Comparison of ENCODE assay signal across 8 mouse cellular contexts in the genomic region with DNA sequence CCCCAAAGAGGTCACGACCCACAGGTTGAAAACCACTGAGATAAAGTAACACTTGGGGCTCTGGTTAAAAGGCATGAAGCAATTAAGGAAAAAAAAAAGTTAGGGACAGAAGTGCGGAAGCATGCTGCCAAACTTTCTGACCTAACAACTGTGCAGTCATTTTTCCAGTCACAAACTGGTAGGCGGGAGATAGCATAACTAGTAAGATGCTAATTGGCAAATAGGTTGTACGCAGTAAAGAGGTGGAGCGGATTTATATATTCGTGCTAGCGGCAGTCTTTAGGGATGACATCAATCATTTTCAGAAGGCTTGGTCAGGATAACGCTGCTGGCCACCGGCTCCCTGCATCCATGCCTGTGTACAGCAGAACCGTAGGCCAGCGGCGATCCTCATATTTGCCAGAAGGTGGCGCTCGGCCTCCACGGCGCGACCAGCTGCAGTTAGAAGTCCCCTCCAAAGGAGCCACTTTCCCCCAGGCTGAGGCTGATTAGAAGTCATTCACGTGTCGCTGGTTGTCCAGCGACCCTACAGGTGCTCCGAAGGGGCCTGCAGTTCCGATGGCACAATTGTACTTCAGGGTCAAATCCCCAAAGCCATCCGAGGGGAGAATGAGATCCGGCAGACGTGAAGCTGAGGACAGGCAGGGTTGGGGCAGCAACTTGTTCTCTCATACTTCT. TPM values are rescaled to one million over a fixed set of nuclear protein-coding genes. Genes with fewer than 3 reads are reported as not detected.
DNase-seq lines count a peak whose midpoint lies in the region; ATAC-seq and TF ChIP-seq lines count a peak whose summit lies in the region.

No protein-coding gene starts in this region.

- H3K36me3 ChIP-seq in hindbrain, postnatal 0 days (ENCODE audit: insufficient read depth, low read length): no peaks in the 10 kb centered on the region
- H3K36me3 ChIP-seq in megakaryocyte, embryonic 14.5 days (replicated peaks; ENCODE audit: low read length): peaks cover 8% of the 10 kb centered on the region

- peak overlapping the region; percentile 95 for H3K4me2 ChIP-seq in hindbrain, postnatal 0 days (ENCODE audit: low read depth, low read length)

- peak overlapping the region; percentile 46 for H3K9ac ChIP-seq in hindbrain, postnatal 0 days (replicated peaks; ENCODE audit: low read length)

- DNase-seq in NIH3T3 (ENCODE audit: low read depth): peak; percentile 94
- DNase-seq in cerebellum, postnatal 25 days: peak; percentile 92 to 94
- peak; percentile 87 for DNase-seq in gastrocnemius, adult 2 months
- peak; percentile 93 for DNase-seq in hindbrain, postnatal 0 days (ENCODE audit: low spot score)
- DNase-seq in left cerebral cortex, adult 2 months (ENCODE audit: extremely low spot score in 1 of 2, low spot score in 2 of 2): peak; percentile 86 to 95
- DNase-seq in right cerebral cortex, postnatal 10 days (ENCODE audit: low spot score in 2 of 2): peak; percentile 91
- DNase-seq in urinary bladder, postnatal 25 days (ENCODE audit: low spot score): peak; percentile 87

- intact Hi-C loops in gastrocnemius, adult 2 months (cut with DNase I): loop anchor here (1.0 to 10.0 kb wide), 7 partner anchors 67 to 1223 kb away; no protein-coding TSS in a partner anchor
- intact Hi-C loops in left cerebral cortex, adult 2 months (cut with DNase I): loop anchor here (1.0 to 10.0 kb wide), 5 partner anchors 323 to 1185 kb away; no protein-coding TSS in a partner anchor

- peak overlapping the region; percentile 93 for H3K4me3 ChIP-seq in gastrocnemius, adult 2 months
- H3K4me3 ChIP-seq in hindbrain, postnatal 0 days (ENCODE audit: low read length): peak overlapping the region; percentile 39
- H3K4me3 ChIP-seq in left cerebral cortex, adult 2 months: peak overlapping the region; percentile 65
- peak overlapping the region; percentile 86 for H3K4me3 ChIP-seq in megakaryocyte, embryonic 14.5 days (replicated peaks)

- TF ChIP-seq CTCF in gastrocnemius, adult 2 months (IDR thresholded peaks at IDR 0.05): peak; percentile 97
- peak; percentile 100 for TF ChIP-seq CTCF in hindbrain, postnatal 0 days (IDR thresholded peaks at IDR 0.05; ENCODE audit: low read depth)
- TF ChIP-seq CTCF in left cerebral cortex, adult 2 months (IDR thresholded peaks at IDR 0.05): no peak; the same call in none of the 2 replicates

- H3K9me3 ChIP-seq in hindbrain, postnatal 0 days (ENCODE audit: low read length): no peaks in the 10 kb centered on the region
- H3K9me3 ChIP-seq in megakaryocyte, embryonic 14.5 days: no peaks in the 10 kb centered on the region

- H3K4me1 ChIP-seq in hindbrain, postnatal 0 days (ENCODE audit: insufficient read depth, low read length): peaks cover 8% of the 10 kb centered on the region; the same call in 1 of the 2 replicates
- peaks cover 59% of the 10 kb centered on the region for H3K4me1 ChIP-seq in megakaryocyte, embryonic 14.5 days

- no peak overlapping the region for H3K27ac ChIP-seq in gastrocnemius, adult 2 months
- peak overlapping the region; percentile 54; the same call in 1 of the 2 replicates for H3K27ac ChIP-seq in hindbrain, postnatal 0 days
- no peak overlapping the region for H3K27ac ChIP-seq in left cerebral cortex, adult 2 months

- no peaks in the 10 kb centered on the region for H3K27me3 ChIP-seq in hindbrain, postnatal 0 days (ENCODE audit: insufficient read depth, low read length)
- H3K27me3 ChIP-seq in megakaryocyte, embryonic 14.5 days (replicated peaks): peaks cover 17% of the 10 kb centered on the region

- WGBS in hindbrain, postnatal 0 days: 7% methylated on average over 25 of the region's 25 CpGs

- peak; percentile 71 for ATAC-seq in hindbrain, postnatal 0 days

RNA-seq across cellular contexts. Expression of a gene that starts 4.8 kb away (rescaled TPM):
- 1 to 10 TPM; 1.6 to 2.0 TPM for total RNA-seq in gastrocnemius, adult 2 months (2021)
- 202 and 242 TPM in 2 replicates for total RNA-seq in hindbrain, postnatal 0 days (2014; rRNA removed)
- polyA plus RNA-seq in hindbrain, postnatal 0 days (2015; fragmentation: Nextera tagmentation; extraction: Ambion mirVana): 518 and 585 TPM in 2 replicates
- total RNA-seq in left cerebral cortex, adult 2 months (2021): 100 to 1,000 TPM; 140 to 167 TPM
- 8.1 TPM in 1 of 2 replicates, not detected in the other for polyA plus RNA-seq in megakaryocyte, embryonic 14.5 days (2012; ENCODE audit: insufficient read depth, low replicate concordance)

Comparison
In these comparisons a context has a peak if more than half of its experiments do, and no peak if none do; other contexts are left out.
1. H3K4me3 ChIP-seq: peak in every context shown above with its lines; median percentile 93 in gastrocnemius, adult 2 months; 86 in megakaryocyte, embryonic 14.5 days; 65 in left cerebral cortex, adult 2 months; 39 in hindbrain, postnatal 0 days.
2. RNA of a gene that starts 4.8 kb away (total RNA-seq): 202 to 242 TPM in hindbrain, postnatal 0 days and 140 to 167 TPM in left cerebral cortex, adult 2 months; 1.6 to 2.0 TPM in gastrocnemius, adult 2 months; every median in the first group is over 10 times any median in the second.
3. Peak in every context shown above with its lines, with median percentiles within 50 percentile points of each other: DNase-seq.